Mouse (Mus musculus): ENCODE results near the gene Pde6c.

Gene Pde6c

DNA sequence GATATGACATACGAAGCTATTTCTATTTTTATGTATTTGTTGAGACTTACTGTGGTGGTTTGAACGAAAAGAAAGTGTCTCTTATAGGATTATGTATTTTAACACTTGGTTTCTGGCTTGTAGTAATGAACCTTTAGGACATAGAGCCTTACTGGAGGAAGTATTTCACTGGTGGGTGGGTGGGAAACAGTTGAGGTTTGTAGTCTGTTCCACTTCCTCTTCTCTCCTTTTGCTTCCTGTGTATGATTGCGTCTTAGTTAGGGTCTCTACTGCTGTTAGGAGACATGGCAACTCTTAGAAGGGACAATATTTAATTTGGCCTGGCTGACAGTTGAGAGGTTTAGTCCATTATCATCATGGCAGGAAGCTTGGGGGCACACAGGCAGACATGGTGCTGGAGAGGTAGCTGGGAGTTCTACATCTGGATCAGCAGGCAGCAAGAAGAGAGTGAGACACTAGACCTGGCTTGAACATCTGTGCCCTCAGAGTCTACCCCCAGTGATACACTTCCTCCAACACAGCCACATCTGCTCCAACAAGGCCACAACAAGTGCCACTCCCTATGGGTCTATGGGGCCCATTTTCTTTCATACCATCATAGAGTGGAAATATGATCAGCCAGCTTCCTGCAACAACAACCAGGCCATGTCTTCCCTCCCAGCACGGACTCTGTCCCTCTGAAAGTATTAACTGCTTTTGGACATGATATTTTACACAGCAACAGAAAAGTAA lies 11.1 kb downstream of the Pde6c start:
- DNase-seq (ENCODE audit: low spot score in 2 of 2) = no peak

DNA sequence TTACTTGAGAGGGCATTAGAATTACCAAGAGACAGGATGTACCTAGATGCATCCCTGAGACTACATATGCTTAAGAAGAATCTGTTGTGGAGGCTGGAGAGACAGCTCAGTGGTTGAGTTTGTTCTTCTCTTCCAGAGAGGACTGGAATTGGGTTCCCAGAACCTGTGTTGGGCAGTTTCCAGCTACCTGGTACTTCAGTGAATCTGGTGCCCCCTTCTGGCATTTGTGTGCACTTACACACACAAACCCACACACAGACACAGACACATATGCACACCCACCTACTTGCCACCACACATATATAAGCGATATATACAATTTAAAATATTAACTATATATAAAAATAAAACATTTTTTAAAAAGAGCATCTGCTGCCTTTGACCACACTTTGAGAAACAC lies 23.7 kb downstream of the Pde6c start:
- DNase-seq (ENCODE audit: low spot score in 2 of 2) = no peak

DNA sequence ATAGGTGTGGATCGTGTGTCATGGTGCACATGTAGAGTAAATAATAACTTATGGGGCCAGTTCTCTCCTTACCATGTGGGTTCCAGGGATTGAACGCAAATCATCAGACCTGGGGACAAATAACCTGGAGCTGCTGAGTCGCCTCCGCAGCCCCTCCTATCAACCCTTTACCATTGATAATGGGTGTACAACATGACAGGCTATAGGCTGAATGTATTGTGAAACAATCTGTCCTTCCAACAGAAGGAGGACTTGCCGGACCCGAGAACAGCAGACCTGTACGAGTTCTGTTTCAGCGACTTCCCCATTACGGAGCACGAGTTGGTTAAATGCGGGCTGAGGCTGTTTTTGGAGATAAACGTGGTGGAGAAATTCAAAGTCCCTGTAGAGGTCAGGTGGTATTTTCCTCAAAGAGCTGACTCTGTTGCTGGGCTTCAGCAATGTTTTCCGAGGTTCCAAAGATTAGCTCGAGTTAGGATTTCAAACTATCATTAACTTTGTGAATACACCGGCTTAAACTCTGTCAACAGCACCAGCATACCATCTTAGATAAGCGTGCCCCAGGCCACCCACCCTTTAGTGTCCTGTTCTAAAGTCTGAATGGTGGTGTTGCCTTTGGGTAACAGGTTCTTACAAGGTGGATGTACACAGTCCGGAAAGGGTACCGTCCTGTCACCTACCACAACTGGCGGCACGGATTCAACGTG lies 29.2 kb downstream of the Pde6c start:
- DNase-seq (ENCODE audit: low spot score in 2 of 2) = no peak

DNA sequence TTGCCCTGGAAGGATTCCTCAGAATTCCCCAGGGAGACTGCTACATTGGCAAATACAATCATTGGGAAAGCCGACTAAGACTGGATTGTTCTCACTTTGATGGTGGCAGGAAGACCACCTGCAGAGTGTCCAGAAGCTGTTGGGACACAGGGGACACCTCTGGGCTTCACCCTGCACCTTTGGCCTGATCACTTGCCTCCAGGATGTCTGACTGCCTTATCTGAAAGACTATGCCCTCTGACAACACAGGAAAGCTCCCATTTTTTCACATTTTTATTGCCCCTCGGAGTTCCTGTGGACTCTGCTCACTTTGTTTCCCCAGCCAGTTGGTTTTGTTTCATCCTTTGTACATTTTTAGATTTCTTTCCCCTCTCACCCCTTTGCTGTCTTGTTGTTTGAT lies 32.1 kb downstream of the Pde6c start:
- DNase-seq (ENCODE audit: low spot score in 2 of 2) = no peak

DNA sequence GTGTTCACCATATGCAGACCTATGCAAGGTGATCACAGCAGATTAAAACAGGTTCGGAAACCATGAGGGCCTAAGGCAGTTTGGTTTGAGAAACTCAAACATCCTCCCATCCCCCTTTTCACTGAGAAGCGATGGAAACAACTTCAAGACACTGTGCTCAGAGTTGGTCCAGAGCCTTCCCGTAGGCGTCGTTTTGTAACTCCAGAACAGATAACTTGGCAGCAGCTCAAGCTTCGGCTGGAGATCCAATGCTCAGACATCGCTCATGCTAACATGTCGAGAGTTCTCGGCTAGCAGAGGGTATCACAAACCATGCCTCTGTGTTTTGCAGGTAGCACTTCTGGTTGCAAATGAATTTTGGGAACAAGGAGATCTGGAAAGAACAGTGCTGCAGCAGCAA lies 47.1 kb downstream of the Pde6c start:
- no peak for DNase-seq (ENCODE audit: low spot score in 2 of 2)

DNA sequence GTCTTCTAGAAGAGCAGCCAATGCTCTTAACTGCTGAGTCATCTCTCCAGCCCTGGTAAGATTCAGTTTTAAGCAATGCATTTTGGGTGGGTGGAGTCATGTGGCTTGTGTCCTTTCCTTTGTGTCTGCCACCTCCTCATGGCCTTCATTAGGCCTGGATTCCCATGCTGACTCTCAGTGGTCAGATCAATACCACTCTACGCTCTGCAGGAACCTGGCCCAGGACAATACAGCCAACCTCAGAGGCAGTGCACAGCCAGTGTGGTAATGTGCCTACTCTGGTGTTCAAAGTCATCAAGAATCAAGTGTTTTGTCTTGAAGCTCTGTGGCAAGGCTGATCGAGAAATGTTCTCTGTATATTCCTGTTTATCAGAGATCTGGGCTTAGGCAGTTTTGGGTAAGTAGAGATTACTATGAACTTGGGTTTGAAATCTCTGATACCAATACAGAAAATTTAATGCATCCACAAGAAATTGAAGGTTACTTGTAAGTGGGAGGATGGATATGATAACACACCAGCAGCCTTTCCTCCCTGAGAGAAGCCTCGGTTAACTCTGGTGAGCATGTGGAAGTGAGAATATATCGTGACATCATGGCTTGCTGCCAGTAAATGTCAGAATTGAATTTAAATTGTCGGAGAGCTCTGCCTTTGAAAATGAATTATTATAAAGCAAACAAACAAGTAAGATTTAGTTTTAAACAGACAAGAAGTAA lies 54.2 kb downstream of the Pde6c start:
- no peak for DNase-seq (ENCODE audit: low spot score in 2 of 2)

DNA sequence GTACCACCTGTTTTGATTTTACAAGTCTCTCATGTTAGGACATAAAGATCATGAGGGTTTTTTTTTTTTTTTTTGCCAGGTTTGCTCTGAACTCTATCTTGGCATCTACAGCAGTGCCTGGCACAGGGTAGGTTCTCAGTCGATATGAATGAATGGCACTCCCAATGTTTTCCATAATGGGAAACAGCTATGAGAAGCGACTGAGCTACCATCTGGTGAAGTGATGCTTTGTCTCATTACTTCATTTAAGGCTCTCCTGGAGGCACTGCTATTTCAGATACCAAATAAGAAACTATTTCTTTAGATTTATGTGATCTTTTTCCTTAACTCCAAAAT lies 54.7 kb downstream of the Pde6c start:
- DNase-seq (ENCODE audit: low spot score in 2 of 2) = no peak

DNA sequence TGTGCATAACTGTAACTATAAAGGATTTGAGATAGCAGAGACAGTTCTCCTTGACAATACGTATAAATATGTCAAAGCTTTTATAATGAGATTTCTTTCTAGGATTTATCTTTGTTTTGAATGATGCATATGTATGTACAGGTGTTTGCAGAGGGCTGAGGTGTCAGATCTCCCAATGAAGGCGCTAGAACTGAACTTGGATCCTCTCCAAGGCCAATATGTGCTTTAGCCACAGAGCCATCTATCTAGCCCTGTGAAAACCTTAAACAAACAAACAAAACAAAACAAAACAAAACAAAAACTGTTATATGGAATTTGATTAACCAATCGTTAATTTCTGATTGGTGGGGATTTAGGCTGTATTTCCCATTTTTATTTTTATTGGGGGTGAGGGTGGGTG lies 58.0 kb downstream of the Pde6c start:
- DNase-seq (ENCODE audit: low spot score in 2 of 2) = no peak

DNA sequence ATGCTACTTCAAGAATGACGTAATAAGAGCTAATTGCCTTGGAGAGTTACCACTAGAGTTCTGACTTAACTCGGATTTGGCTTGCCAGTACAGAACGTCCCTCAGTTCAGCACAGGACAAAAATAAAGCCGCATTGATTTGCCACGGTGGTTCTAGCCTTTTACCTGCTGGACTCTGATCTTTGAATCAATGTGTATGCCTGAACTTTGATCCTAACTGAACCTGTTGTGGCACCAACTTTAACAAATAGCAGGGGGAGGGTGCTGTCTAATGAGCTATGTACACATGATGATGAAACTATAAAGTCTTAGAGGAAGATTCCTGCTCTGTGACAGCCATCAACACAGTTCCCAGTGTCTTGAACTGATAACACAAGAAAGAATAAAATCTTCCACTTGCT lies 58.9 kb downstream of the Pde6c start:
- no peak for DNase-seq (ENCODE audit: low spot score in 2 of 2)

DNA sequence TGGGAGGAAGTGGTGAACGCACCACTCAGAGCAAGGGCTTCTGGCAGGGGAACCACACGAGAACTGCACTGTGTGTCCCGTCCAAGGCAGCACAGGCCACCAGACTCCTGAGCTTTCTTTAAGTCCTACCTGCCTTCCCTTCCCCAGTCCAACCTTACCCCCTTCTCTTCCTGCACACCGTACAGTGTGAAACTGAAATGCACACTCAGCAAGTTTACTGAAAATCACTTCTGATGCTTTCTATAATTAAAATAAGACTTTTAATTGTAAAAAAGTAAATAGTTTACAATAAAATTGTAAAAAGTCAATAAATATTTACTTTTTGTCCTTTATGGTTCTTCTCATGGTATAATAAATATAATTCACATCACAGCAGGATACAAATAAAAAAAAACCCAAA lies 62.7 kb downstream of the Pde6c start:
- DNase-seq (ENCODE audit: low spot score in 2 of 2) = no peak

DNA sequence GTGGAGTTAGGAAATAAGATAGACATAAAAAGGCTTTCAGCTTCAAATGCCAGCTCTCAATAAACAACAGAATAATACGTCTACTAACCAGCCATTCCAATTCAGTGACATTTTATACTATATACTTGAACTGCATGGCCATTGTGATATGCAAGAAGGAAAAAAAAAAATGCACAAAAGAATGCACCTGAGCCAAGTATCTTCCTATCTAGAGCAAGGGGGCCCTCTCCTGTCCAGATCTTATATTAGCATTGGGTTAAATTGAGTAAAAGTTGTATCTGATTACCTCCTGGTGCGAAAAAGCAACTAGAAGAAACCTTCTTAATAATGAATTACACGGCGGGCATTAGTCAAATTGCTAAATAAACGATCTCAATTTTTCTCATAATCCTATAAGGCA lies 66.2 kb downstream of the Pde6c start:
- DNase-seq (ENCODE audit: low spot score in 2 of 2) = no peak

DNA sequence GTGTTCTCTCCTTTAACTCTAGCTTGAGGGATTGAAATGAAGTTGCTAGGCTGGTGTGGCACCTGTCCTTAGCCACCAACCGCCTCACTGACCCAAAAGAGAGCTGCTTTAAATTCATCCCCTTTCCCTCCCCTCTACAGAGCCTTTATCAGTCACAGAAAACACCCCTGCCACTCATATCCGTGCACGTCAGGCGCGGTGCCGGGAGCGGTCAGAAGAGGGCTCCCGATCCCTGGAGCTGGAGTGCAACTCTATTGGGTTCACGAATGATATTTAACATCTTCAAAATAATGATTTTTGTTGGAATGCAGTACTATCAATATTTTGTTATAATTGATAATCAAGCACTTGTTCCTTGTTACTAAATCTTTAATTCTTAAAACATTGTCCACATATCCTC lies 74.1 kb downstream of the Pde6c start:
- no peak for DNase-seq (ENCODE audit: low spot score in 2 of 2)

DNA sequence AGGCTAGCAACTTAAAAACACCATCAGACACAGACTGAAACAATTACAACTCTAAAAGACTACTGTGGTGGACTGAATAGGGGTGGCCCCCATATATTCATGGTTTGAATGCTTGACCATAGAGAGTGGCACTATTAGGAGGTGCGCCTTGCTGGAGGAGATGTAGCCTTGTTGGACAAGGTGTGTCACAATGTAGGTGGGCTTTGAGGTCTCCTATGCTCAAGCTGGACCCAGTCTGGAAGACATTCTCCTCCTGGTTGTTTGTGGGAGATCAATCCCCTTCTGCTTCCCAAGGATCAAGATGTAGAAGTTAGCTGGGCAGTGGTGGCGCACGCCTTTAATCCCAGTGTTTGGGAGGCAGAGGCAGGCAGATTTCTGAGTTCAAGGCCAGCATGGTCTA lies 85.1 kb downstream of the Pde6c start:
- no peak for DNase-seq (ENCODE audit: low spot score in 2 of 2)

DNA sequence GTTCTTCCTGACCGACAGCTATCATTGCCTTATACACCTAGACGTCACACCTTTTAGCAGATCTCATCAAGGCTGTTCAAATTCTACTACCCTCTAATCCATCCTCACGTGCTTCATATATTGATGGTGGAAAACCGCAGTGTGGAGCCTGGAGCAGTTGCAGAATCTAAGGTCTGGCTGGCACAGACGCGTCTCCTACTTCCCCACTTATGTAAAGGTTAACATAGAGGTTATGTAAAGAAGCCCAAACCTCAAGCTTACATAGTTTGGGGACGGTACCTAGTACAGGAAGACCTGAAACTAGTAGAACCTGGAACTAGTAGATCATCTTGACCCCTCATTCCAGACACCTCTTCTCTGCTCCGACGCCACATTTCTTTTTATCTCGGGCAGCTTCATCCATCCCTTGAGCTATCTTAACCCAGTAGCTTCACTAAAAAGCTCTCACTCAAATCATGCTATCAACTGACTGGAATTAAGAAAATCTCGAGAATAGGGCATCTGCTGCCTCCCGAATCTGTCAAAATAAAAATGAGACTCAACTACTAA lies 90.8 kb downstream of the Pde6c start:
- peak in 1 of 2 experiments; percentile 6 for DNase-seq (ENCODE audit: low spot score in 2 of 2)

DNA sequence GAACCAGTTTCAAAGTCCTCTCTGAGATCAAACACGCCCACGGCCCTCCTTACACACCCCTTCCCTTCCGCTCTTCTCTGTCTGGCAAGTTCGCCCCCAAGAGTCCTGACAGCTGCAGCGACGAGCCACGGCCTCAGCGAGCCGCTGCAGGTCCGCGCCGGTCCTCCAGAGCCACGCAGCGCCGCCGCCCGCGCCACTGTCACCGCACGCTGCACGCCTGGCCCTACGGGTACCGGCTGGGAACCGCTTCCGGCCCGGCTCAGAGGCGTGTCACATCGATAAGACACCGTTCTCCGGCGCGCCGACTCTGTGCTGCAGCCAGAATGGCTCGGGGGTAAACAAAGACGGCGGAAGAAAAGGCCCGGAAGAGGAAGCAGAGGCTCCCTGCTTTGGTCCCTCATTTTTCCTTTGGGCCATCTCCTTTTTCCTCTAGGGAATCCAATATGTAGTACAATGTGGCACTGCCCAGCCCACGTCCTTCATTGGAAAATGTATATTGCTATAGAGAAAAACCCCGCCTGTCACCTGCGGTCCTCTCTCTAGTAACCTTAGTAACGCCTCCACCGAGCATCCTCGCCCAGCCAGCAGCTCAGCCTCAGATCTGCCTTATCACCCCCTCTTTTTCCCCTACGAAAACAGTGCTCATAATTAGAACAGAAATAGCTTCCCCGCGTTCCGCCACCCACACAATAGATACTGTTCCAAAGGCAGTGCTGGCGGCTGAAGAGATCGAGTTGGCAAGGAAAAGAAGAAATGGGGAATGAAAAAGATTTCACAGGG lies 91.5 kb downstream of the Pde6c start, which contains the start of gene Fra10ac1:
TSS of gene Fra10ac1 (minus strand) at position 252 of the 780 bp plus-strand sequence.
- DNase-seq (ENCODE audit: low spot score in 2 of 2) = peak; percentile 83 to 86

DNA sequence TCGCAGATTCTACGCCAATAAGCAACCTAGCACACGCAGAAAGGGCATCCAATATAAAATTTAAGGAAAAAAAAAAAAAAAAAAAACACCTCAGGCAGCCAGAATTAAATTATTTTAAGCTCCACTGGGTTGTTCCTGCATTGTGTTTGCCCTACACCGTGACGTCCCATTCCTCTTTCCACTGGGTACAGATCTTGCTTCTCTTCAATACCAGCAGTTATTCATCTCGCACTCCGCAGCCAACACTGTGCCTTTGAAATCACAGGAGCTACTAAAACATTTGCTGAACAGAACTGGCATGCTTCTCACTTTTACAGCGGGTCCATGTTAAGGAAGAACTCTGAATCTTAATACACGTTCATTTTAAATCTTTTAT lies 92.1 kb downstream of the Pde6c start:
- DNase-seq (ENCODE audit: low spot score in 2 of 2) = no peak

DNA sequence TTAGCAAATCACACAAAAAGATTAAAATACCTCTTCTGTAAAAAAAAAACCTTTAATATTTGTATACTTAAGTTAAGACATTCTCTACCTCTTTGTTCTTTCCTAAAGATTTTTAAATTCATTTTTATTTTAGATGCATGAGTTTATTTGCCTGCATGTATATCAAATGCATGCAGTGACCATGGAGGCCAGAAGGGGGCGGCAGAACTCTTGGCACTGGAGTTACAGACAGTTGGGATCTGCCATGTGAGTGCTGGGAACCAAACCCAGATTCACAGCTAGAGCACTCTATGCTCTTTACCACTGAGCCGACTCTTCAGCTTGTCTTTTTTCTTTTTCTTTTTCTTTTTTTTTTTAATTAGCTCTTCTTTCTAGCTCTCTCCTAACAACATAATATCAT lies 96.1 kb downstream of the Pde6c start:
- DNase-seq (ENCODE audit: low spot score in 2 of 2) = no peak

DNA sequence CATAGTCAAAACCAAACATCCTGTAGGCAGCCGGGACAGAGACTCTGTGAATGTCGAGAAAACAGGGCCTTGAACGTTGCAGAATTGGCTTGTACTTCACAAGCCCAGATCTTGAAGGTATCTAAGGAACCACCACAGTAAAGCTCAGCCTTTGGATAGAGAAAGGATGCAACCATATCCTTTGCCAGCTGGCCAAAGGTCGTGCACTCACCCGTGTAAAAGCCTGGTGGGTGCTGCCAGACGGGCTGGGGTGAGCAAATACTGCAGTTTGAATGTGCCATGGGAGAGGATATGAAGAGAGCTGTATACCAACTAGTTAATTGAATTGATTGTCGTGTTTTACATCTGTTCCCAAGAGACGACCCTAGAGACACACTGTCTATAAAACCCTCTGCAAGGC lies 99.5 kb downstream of the Pde6c start:
- DNase-seq (ENCODE audit: low spot score in 2 of 2) = no peak

DNA sequence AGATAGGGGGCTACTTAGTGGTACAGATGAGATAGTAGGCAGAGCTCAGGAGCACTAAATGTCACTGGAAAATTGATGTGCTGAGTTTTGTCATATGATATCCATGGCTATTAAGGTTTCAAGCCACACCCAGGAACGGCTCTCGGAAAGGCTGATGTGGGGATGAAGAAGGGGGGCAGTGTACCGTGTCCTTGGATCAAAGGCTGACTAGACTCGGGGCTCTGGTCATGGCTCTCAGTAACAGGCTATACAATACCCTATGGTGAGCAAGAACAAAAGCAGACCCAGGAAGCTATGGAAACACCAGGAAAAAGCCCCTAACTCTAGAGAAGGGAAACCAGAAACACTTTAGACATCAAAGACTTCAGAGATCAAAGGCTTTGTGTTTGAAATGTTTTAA lies 99.9 kb downstream of the Pde6c start:
- DNase-seq (ENCODE audit: low spot score in 2 of 2) = no peak

Data from heart, adult 9 months (tissue).